ENCODE assay signal across 10 mouse cellular contexts in the genomic region with DNA sequence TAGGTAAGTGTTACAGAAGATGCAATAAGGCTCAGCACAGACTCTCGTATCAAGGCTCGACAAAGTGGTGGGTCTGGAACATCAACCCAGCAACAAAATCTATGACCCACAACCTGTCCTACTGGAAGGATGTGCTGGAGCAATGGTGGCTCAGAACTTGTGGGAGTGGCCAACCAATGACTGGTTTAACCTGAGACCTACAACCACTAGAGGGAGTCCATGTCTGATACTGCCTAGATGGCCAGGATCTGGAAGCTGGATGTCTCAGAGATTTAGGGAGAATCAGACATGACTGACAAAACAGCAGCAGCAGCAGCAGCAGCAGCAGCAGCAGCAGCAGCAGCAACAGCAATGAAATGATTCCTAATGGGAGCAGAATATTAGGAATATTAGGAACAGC. TPM values are rescaled to one million over a fixed set of nuclear protein-coding genes. Genes with fewer than 3 reads are reported as not detected.
A peak's percentile ranks its signal among the peaks of the same experiment; 100 is the strongest.
DNase-seq lines count a peak whose midpoint lies in the region; ATAC-seq lines count a peak whose summit lies in the region.
"Had no signal": no experiment of that assay in that cellular context is flagged by ENCODE, and none has a peak within 500 bp of the region (broad histone marks: within the 10 kb centered on the region; RNA-seq: fewer than 3 reads in every experiment).

No protein-coding gene starts in this region.

- ATAC-seq in megakaryocyte progenitor cell, adult 5-6 weeks (replicated peaks; ENCODE audit: poor library complexity): 0 out of 2 replicates have a peak, but pooled peaks have one; percentile 33

- peak; percentile 16 for DNase-seq in adrenal gland, postnatal 14 days
- DNase-seq in adrenal gland, adult 18-20 months (ENCODE audit: low spot score in 2 of 2): no peak
- peak; percentile 4 to 21 for DNase-seq in kidney, postnatal 36 days
- DNase-seq in kidney, adult 18-20 months: no peak
- DNase-seq in ZHBTc4 (ENCODE audit: low read depth, low spot score): peak; percentile 64
- DNase-seq in left cerebral cortex, adult 8-10 months (ENCODE audit: low spot score in 2 of 2): no peak
- DNase-seq in cerebellum, adult 9-10 months: no peak
- DNase-seq: cerebellum, postnatal 36 days had no signal

RNA-seq across cellular contexts. Expression of gene S100a8, which starts 4.6 kb away (rescaled TPM):
- 11.8 and 25.3 TPM in 2 replicates for total RNA-seq in adrenal gland, postnatal 14 days (2021)
- not detected for total RNA-seq in adrenal gland, adult 18-20 months (2021)
- total RNA-seq in megakaryocyte progenitor cell, adult 5-6 weeks (2015): 2,361 and 4,241 TPM in 2 replicates
- total RNA-seq in megakaryocyte progenitor cell, adult 5-6 weeks (2017): 1,918 and 3,820 TPM in 2 replicates
- 1 to 10 TPM in 1 of 4 experiments, not detected in 3; 1.7 TPM for total RNA-seq in left cerebral cortex, adult 8-10 months (2022)
- total RNA-seq: G1E had no signal

RNA-seq across cellular contexts. Expression of gene S100a7a, which starts 10.4 kb away (rescaled TPM):
- not detected in 2 replicates for total RNA-seq in adrenal gland, postnatal 14 days (2021)
- under 1 TPM; 0.23 to 0.54 TPM for total RNA-seq in adrenal gland, adult 18-20 months (2021)
- total RNA-seq in megakaryocyte progenitor cell, adult 5-6 weeks (2015): not detected in 2 replicates
- not detected in 2 replicates for total RNA-seq in megakaryocyte progenitor cell, adult 5-6 weeks (2017)
- total RNA-seq in left cerebral cortex, adult 8-10 months (2022): 1 to 10 TPM in 2 of 4 experiments, under 1 TPM in 2; 0.38 to 1.1 (median 0.91) TPM
- total RNA-seq: G1E had no signal

RNA-seq across cellular contexts. Expression of gene S100a9, which starts 31.3 kb away (rescaled TPM):
- 12.2 and 30.5 TPM in 2 replicates for total RNA-seq in adrenal gland, postnatal 14 days (2021)
- not detected for total RNA-seq in adrenal gland, adult 18-20 months (2021)
- 2,769 and 4,892 TPM in 2 replicates for total RNA-seq in megakaryocyte progenitor cell, adult 5-6 weeks (2015)
- total RNA-seq in megakaryocyte progenitor cell, adult 5-6 weeks (2017): 952 and 2,018 TPM in 2 replicates
- not detected for total RNA-seq in left cerebral cortex, adult 8-10 months (2022)
- total RNA-seq: G1E had no signal

RNA-seq across cellular contexts. Expression of gene S100a6, which starts 51.5 kb away (rescaled TPM):
- total RNA-seq in adrenal gland, postnatal 14 days (2021): 54.3 and 59.5 TPM in 2 replicates
- 100 to 1,000 TPM in 1 of 2 experiments, 10 to 100 TPM in 1; 40.3 to 108 TPM for total RNA-seq in adrenal gland, adult 18-20 months (2021)
- total RNA-seq in megakaryocyte progenitor cell, adult 5-6 weeks (2015): 31.2 and 57.3 TPM in 2 replicates
- 10.7 and 21.3 TPM in 2 replicates for total RNA-seq in megakaryocyte progenitor cell, adult 5-6 weeks (2017)
- 10 to 100 TPM; 24.1 to 52.2 (median 38.7) TPM for total RNA-seq in left cerebral cortex, adult 8-10 months (2022)
- total RNA-seq: G1E had no signal

RNA-seq across cellular contexts. Expression of gene S100a5, which starts 55.9 kb away (rescaled TPM):
- not detected in 2 replicates for total RNA-seq in adrenal gland, postnatal 14 days (2021)
- total RNA-seq in adrenal gland, adult 18-20 months (2021): not detected
- total RNA-seq in megakaryocyte progenitor cell, adult 5-6 weeks (2015): not detected in 2 replicates
- total RNA-seq in megakaryocyte progenitor cell, adult 5-6 weeks (2017): not detected in 2 replicates
- 1 to 10 TPM in 1 of 4 experiments, not detected in 3; 1.1 TPM for total RNA-seq in left cerebral cortex, adult 8-10 months (2022)
- total RNA-seq: G1E had no signal

Comparison
In these comparisons a context has a peak if more than half of its experiments do, and no peak if none do; other contexts are left out.
1. DNase-seq: peak in adrenal gland, postnatal 14 days (single experiment), kidney, postnatal 36 days (2 of 2) and ZHBTc4 (single experiment); none in adrenal gland, adult 18-20 months (0 of 2), kidney, adult 18-20 months (single experiment), left cerebral cortex, adult 8-10 months (0 of 2) and cerebellum, adult 9-10 months (single experiment).
2. RNA of gene S100a8, which starts 4.6 kb away (total RNA-seq): 1,918 to 4,241 TPM in megakaryocyte progenitor cell, adult 5-6 weeks; 11.8 to 25.3 TPM in adrenal gland, postnatal 14 days, not detected in adrenal gland, adult 18-20 months and 1.7 TPM in left cerebral cortex, adult 8-10 months; every median in the first group is over 10 times any median in the second.
3. RNA of gene S100a9, which starts 31.3 kb away (total RNA-seq): 952 to 4,892 TPM in megakaryocyte progenitor cell, adult 5-6 weeks; 12.2 to 30.5 TPM in adrenal gland, postnatal 14 days, not detected in left cerebral cortex, adult 8-10 months and not detected in adrenal gland, adult 18-20 months; every median in the first group is over 10 times any median in the second.